Mouse (Mus musculus) liver, postnatal 0 days (tissue): ENCODE measurements at regions not wholly inside any gene's neighbourhood (a gene's known extent, or its start where the extent isn't known, plus 50 kb on each side); places are given as distances from the start of the nearest gene placed in this dataset.

Experiments
- ATAC-seq: fragments of 200-750 bp; cut with Nextera tagmentation; 2 replicates; pipeline ENCODE4 v1.8.0; 2017; ENCODE audit warnings: mild to moderate bottlenecking, moderate library complexity
- DNase-seq: peaks from one replicate; pipeline ENCODE4 v3.0.0-alpha.2; 2016
- H3K27ac ChIP-seq: fragments of 300-500 bp; sonication (generic); 2 replicates; pipeline ENCODE4 v1.5.1; 2014; ENCODE audit warnings: antibody characterized with exemption, moderate library complexity, mild to moderate bottlenecking, low read depth
- H3K27me3 ChIP-seq: fragments of 300-500 bp; sonication (generic); 2 replicates; pipeline ENCODE4 v1.6.1; 2014; ENCODE audit warnings: low read length, control low read depth, mixed read lengths; ENCODE audit not compliant: insufficient read depth
- H3K36me3 ChIP-seq: fragments of 300-500 bp; sonication (generic); replicated peaks from 2 replicates; pipeline ENCODE4 v1.6.1; 2014; ENCODE audit warnings: mild to moderate bottlenecking, control low read depth, low read length, moderate library complexity, mixed read lengths; ENCODE audit not compliant: insufficient read depth
- H3K4me1 ChIP-seq: fragments of 300-500 bp; sonication (generic); 2 replicates; pipeline ENCODE4 v1.6.1; 2014; ENCODE audit warnings: antibody characterized with exemption, mild to moderate bottlenecking, control low read depth; ENCODE audit not compliant: insufficient read depth
- H3K4me2 ChIP-seq: fragments of 300-500 bp; sonication (generic); 2 replicates; pipeline ENCODE4 v1.6.1; 2014; ENCODE audit warnings: low read depth, mild to moderate bottlenecking, low read length, moderate library complexity, mixed read lengths
- H3K4me3 ChIP-seq: fragments of 300-500 bp; sonication (generic); 2 replicates; pipeline ENCODE4 v1.5.1; 2014; ENCODE audit warnings: low read depth, low read length
- H3K9ac ChIP-seq: fragments of 300-500 bp; sonication (generic); replicated peaks from 2 replicates; pipeline ENCODE4 v1.6.1; 2014; ENCODE audit warnings: mild to moderate bottlenecking, moderate library complexity
- H3K9me3 ChIP-seq: fragments of 300-500 bp; sonication (generic); 2 replicates; pipeline ENCODE4 v1.6.1; 2016; ENCODE audit warnings: mild to moderate bottlenecking, control low read depth, low read length, mixed read lengths
- CTCF ChIP-seq: sonication (generic); IDR thresholded peaks from 2 replicates; pipeline ENCODE4 v1.5.1; 2016; ENCODE audit warnings: antibody characterized with exemption, low read depth
- EP300 ChIP-seq: IDR thresholded peaks from 2 replicates; pipeline ENCODE4 v1.6.1; 2016; ENCODE audit warnings: antibody characterized with exemption, low read depth, mild to moderate bottlenecking
- WGBS: fragments of 180-500 bp; shearing (Covaris S2); extraction: QIAGEN DNeasy Blood & Tissue Kit; methylation state at CpG from one replicate; pipeline ENCODE4 v1.1.7; 2014; ENCODE audit not compliant: insufficient replicate concordance; 5-methylcytosine and 5-hydroxymethylcytosine counted together

DNA sequence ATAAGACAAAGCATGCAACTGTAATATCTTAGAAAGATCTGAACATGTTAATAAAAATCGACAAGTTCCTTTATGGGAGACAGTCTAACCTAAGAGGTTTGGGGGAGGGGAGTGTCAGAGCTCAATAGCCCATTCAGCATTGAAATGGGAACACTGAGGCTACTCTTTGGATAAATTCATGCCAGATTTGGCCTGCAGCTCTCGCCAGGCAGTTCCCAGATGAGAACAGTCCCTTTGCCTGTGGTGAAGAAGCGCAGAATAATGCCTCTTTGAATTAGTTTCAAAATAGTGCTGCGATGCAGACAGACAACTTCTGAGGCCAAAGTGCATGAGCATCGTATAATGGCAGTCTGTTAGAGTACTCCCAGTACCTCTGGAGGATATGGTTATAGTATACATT lies 293.6 kb upstream of the Nr2f2 start:
- Histone ChIP-seq H3K4me2 (no peak overlapping the region), H3K4me3 (no peak overlapping the region), H3K9me3 (no peaks in the 10 kb centered on the region), H3K36me3 (no peaks in the 10 kb centered on the region), H3K4me1 (no peaks in the 10 kb centered on the region), H3K9ac (no peak overlapping the region), H3K27ac (no peak overlapping the region), H3K27me3 (no peaks in the 10 kb centered on the region)
- DNase-seq, result no peak
- TF ChIP-seq EP300, result no peak
- no peak for TF ChIP-seq CTCF
- no peak for ATAC-seq
- 76% methylated on average over 5 of the region's 5 CpGs for WGBS

DNA sequence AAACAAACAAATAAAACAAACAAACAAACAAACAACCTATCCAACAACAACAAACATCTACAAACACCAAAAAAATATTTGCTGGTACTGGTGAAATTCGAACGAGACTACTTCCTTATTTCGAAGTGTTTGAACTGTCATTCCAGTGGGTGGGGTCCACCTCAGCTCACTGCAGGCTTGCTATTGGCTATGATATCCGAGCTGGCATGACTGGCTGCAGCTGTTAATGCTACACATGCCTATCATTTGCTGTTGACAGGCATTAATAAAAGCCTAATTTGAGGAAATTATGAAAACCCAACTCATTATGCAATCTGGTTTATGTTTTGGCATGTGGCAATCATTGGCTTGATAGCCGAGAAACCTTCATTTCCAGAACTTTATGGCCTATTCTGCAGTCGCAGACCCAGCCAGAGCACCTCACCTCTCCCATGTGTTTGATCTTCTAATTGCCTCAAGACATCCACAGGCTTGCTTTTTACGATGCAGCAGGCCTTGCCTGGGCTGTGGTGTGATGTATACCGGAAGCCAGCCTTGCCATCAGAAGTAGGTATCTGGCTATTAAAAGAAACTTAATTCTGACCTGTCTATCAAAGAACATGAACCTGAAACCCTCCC lies 283.3 kb upstream of the Nr2f2 start:
- Histone ChIP-seq H3K4me2 (no peak overlapping the region), H3K27ac (no peak overlapping the region), H3K9me3 (no peaks in the 10 kb centered on the region), H3K4me1 (no peaks in the 10 kb centered on the region), H3K9ac (no peak overlapping the region), H3K4me3 (no peak overlapping the region), H3K27me3 (no peaks in the 10 kb centered on the region), H3K36me3 (no peaks in the 10 kb centered on the region)
- ATAC-seq (no peak), DNase-seq (no peak)
- TF ChIP-seq EP300, result no peak
- 45% methylated on average over 8 of the region's 8 CpGs for WGBS

GRCm38 (mm10) chr7:70646801-70647200 lies 280.3 kb upstream of the Nr2f2 start:
- Histone ChIP-seq H3K27me3 (no peaks in the 10 kb centered on the region), H3K9ac (no peak overlapping the region), H3K4me1 (no peaks in the 10 kb centered on the region), H3K27ac (no peak overlapping the region), H3K4me2 (no peak overlapping the region), H3K4me3 (no peak overlapping the region), H3K36me3 (no peaks in the 10 kb centered on the region), H3K9me3 (no peaks in the 10 kb centered on the region)
- DNase-seq (no peak), ATAC-seq (no peak)
- TF ChIP-seq EP300, result no peak
- TF ChIP-seq CTCF, result no peak
- WGBS, result 67% methylated on average over 2 of the region's 2 CpGs

DNA sequence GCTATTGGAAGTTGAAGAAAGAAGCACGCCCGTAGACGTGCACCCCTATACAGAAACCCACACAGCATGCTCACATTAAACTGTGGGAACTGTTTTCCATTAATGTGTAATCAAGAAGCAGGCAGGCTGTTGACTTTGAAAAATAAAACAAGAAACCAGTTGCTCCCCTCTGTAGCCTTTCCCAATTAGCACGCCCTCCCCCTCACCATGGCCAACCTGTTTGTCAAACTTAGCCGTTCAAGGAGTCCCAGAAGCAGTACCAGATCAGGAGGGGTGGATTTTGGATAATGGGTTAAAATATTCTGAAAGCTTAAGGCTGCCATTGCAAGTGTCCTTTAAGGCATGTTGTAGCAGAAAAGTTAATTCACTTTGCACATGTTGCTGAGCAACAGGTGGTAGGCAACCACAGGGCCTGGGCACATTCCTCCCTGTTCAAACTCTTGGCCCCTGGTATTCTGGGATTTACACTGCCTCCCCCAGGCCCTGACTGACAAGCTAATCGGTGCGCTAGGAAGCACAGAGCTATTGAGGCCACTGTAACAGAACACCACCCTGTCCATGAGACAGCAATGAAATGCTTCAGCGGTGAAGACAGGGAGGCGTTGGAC lies 277.3 kb upstream of the Nr2f2 start:
- Histone ChIP-seq H3K27ac (no peak overlapping the region), H3K4me3 (no peak overlapping the region), H3K9me3 (no peaks in the 10 kb centered on the region), H3K4me2 (no peak overlapping the region), H3K27me3 (no peaks in the 10 kb centered on the region), H3K4me1 (no peaks in the 10 kb centered on the region), H3K36me3 (no peaks in the 10 kb centered on the region), H3K9ac (no peak overlapping the region)
- 57% methylated on average over 9 of the region's 9 CpGs for WGBS
- DNase-seq (no peak), ATAC-seq (no peak)
- TF ChIP-seq CTCF (no peak), EP300 (no peak)

DNA sequence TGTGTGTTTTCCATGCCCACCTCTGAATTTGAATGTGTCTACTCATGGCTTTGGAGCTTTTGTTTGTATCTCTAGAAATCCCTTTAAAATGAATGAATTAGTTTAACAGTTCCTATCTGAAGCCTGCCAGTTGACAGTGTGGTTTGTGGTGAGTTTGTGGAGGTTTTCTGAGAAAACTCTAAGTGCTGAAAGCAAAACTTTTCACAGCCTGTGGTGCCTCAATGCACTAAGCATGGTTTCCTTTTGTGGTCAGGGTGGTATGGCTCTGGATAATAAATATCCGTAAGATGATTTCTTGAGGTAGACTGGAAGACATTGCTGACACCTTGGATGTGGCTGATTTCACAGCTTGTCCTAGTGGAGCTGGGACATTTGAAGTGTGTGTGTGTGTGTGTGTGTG lies 276.5 kb upstream of the Nr2f2 start:
- Histone ChIP-seq H3K27me3 (no peaks in the 10 kb centered on the region), H3K4me1 (no peaks in the 10 kb centered on the region), H3K9ac (no peak overlapping the region), H3K27ac (no peak overlapping the region), H3K4me3 (no peak overlapping the region), H3K36me3 (no peaks in the 10 kb centered on the region), H3K4me2 (no peak overlapping the region), H3K9me3 (no peaks in the 10 kb centered on the region)
- WGBS, result 47% methylated on average over 1 of the region's 1 CpGs
- no peak for DNase-seq
- ATAC-seq, result no peak
- no peak for TF ChIP-seq CTCF

DNA sequence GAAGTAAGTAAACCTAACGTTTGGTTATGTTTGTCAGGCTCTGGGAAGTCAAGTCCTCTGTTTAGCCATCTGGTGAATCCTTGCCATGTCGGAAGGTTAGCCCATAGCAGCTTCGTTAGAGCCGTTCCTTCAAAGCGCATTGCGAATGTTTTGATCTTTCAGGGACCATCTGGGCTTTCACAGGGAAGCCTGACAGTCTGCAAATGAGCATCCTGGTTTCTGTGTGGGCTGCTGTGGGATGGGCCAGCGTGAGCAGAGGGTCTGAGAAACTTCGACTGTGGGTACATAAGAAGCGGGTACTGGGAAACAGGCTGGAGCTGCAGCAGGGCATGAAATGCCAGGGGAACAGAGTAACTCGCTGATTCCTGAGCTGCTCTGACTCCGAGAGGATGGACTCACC lies 274.7 kb upstream of the Nr2f2 start:
- Histone ChIP-seq H3K4me3 (no peak overlapping the region), H3K27ac (no peak overlapping the region), H3K9ac (no peak overlapping the region), H3K9me3 (no peaks in the 10 kb centered on the region), H3K4me2 (no peak overlapping the region), H3K36me3 (no peaks in the 10 kb centered on the region), H3K27me3 (no peaks in the 10 kb centered on the region), H3K4me1 (no peaks in the 10 kb centered on the region)
- 58% methylated on average over 11 of the region's 11 CpGs for WGBS
- TF ChIP-seq CTCF (no peak), EP300 (no peak)
- no peak for ATAC-seq
- DNase-seq, result no peak

DNA sequence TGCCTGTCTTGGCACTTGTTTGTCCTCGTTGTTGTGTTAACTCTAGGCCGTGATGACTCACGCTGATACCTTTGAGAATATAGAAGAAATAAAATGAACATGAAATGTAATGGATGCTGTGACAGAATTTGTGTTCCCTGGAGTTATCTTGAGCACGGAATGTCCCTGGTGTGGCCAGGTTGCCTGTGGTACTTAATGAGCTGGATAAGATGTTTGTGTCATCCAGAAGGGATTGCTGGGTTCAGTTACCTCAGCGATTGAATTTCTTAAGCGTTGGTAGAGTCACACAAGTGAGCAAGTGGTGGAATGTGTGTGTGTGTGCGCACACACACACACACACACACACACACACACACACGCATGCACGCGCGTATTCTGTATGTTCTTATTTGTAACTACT lies 274.0 kb upstream of the Nr2f2 start:
- DNase-seq, result no peak
- no peaks in the 10 kb centered on the region for H3K9me3 ChIP-seq
- no peak overlapping the region for H3K4me3 ChIP-seq
- TF ChIP-seq EP300 (no peak), CTCF (no peak)
- H3K9ac ChIP-seq, result no peak overlapping the region
- H3K36me3 ChIP-seq, result no peaks in the 10 kb centered on the region
- no peaks in the 10 kb centered on the region for H3K4me1 ChIP-seq
- ATAC-seq, result no peak
- no peaks in the 10 kb centered on the region for H3K27me3 ChIP-seq
- H3K27ac ChIP-seq, result no peak overlapping the region
- H3K4me2 ChIP-seq, result no peak overlapping the region
- 80% methylated on average over 11 of the region's 11 CpGs for WGBS
